Mouse (Mus musculus): ENCODE measurements around the gene Tra2b. TPM values are rescaled to one million over a fixed set of nuclear protein-coding genes. Genes with fewer than 3 reads are reported as not detected.
"Not testable (repeated sequence)": the region's sequence is repeated elsewhere in the genome, so short reads cannot be mapped to it uniquely, and the experiment has no call there.

Tra2b gene
- polyA plus RNA-seq, 1 experiment from 2014 or later, result 411 TPM

GRCm38 (mm10) chr16:22241376-22242238 lies 24.2 kb downstream of the Tra2b start:
- Histone ChIP-seq H3K27ac (no peak overlapping the region), H3K9me3 (no peaks in the 10 kb centered on the region), H3K4me1 (no peaks in the 10 kb centered on the region), H3K4me2 (no peak overlapping the region), H3K36me3 (peaks cover 56% of the 10 kb centered on the region), H3K9ac (no peak overlapping the region), H3K4me3 (no peak overlapping the region), H3K27me3 (no peaks in the 10 kb centered on the region)
- WGBS, result 76% methylated on average over 6 of the region's 6 CpGs
- no peak for ATAC-seq (ENCODE audit: insufficient number of reproducible peaks, insufficient read depth, low FRiP score, low TSS enrichment, low read depth)

- H3K4me1 ChIP-seq, result no peaks in the 10 kb centered on the region
- ATAC-seq (ENCODE audit: insufficient number of reproducible peaks, insufficient read depth, low FRiP score, low TSS enrichment, low read depth), result no peak
- H3K27me3 ChIP-seq, result no peaks in the 10 kb centered on the region
- H3K9me3 ChIP-seq, result no peaks in the 10 kb centered on the region
- no peak overlapping the region for H3K4me2 ChIP-seq
- H3K4me3 ChIP-seq, result no peak overlapping the region
- peaks cover 58% of the 10 kb centered on the region for H3K36me3 ChIP-seq
- H3K9ac ChIP-seq, result no peak overlapping the region
- 91% methylated on average over 5 of the region's 5 CpGs for whole genome bisulfite sequencing
- no peak overlapping the region for H3K27ac ChIP-seq
Observed at GRCm38 (mm10) chr16:22240856-22241255, 24.9 kb downstream of the Tra2b start.

- no peaks in the 10 kb centered on the region for H3K27me3 ChIP-seq
- no peak overlapping the region for H3K27ac ChIP-seq
- H3K9ac ChIP-seq, result no peak overlapping the region
- H3K36me3 ChIP-seq, result peaks cover 52% of the 10 kb centered on the region
- no peak overlapping the region for H3K4me2 ChIP-seq
- no peak overlapping the region for H3K4me3 ChIP-seq
- H3K9me3 ChIP-seq, result no peaks in the 10 kb centered on the region
- no peaks in the 10 kb centered on the region for H3K4me1 ChIP-seq
- WGBS, result 77% methylated on average over 2 of the region's 2 CpGs
- no peak for ATAC-seq (ENCODE audit: insufficient number of reproducible peaks, insufficient read depth, low FRiP score, low TSS enrichment, low read depth)
Observed at GRCm38 (mm10) chr16:22239978-22240377, 25.8 kb downstream of the Tra2b start.

GRCm38 (mm10) chr16:22238928-22239620 lies 26.7 kb downstream of the Tra2b start:
- Histone ChIP-seq H3K4me3 (no peak overlapping the region), H3K9ac (no peak overlapping the region), H3K27me3 (no peaks in the 10 kb centered on the region), H3K4me1 (no peaks in the 10 kb centered on the region), H3K4me2 (no peak overlapping the region), H3K36me3 (peaks cover 43% of the 10 kb centered on the region), H3K9me3 (no peaks in the 10 kb centered on the region), H3K27ac (no peak overlapping the region)
- 68% methylated on average over 4 of the region's 4 CpGs for WGBS
- no peak for ATAC-seq (ENCODE audit: insufficient number of reproducible peaks, insufficient read depth, low FRiP score, low TSS enrichment, low read depth)

GRCm38 (mm10) chr16:22238402-22238801 lies 27.4 kb downstream of the Tra2b start:
- H3K27me3 ChIP-seq; H3K4me1 ChIP-seq; H3K4me3 ChIP-seq; H3K27ac ChIP-seq; H3K9ac ChIP-seq; H3K4me2 ChIP-seq; ATAC-seq (ENCODE audit: insufficient number of reproducible peaks, insufficient read depth, low FRiP score, low TSS enrichment, low read depth); H3K9me3 ChIP-seq: not testable (repeated sequence)
- WGBS, result 76% methylated on average over 4 of the region's 4 CpGs
- H3K36me3 ChIP-seq, result peaks cover 37% of the 10 kb centered on the region

GRCm38 (mm10) chr16:22236814-22237213 lies 29.0 kb downstream of the Tra2b start:
- no peaks in the 10 kb centered on the region for H3K9me3 ChIP-seq
- H3K4me3 ChIP-seq, result no peak overlapping the region
- H3K4me1 ChIP-seq, result no peaks in the 10 kb centered on the region
- H3K36me3 ChIP-seq, result peaks cover 21% of the 10 kb centered on the region
- H3K4me2 ChIP-seq, result no peak overlapping the region
- no peak overlapping the region for H3K27ac ChIP-seq
- H3K9ac ChIP-seq, result no peak overlapping the region
- H3K27me3 ChIP-seq, result no peaks in the 10 kb centered on the region
- WGBS, result 90% methylated on average over 16 of the region's 16 CpGs
- no peak for ATAC-seq (ENCODE audit: insufficient number of reproducible peaks, insufficient read depth, low FRiP score, low TSS enrichment, low read depth)

- WGBS, result 49% methylated on average over 6 of the region's 6 CpGs
- H3K27me3 ChIP-seq, result no peaks in the 10 kb centered on the region
Observed at GRCm38 (mm10) chr16:22234535-22234934, 31.3 kb downstream of the Tra2b start.

GRCm38 (mm10) chr16:22230276-22230675 lies 35.5 kb downstream of the Tra2b start:
- H3K27me3 ChIP-seq; H3K27ac ChIP-seq; H3K4me1 ChIP-seq; H3K9ac ChIP-seq; H3K36me3 ChIP-seq; H3K9me3 ChIP-seq; H3K4me3 ChIP-seq; H3K4me2 ChIP-seq; ATAC-seq (ENCODE audit: insufficient number of reproducible peaks, insufficient read depth, low FRiP score, low TSS enrichment, low read depth): not testable (repeated sequence)
- 86% methylated on average over 16 of the region's 16 CpGs for WGBS

More at GRCm38 (mm10) chr16:22234535-22234934, 31.3 kb downstream of the Tra2b start:
- no peaks in the 10 kb centered on the region for H3K9me3 ChIP-seq
- H3K4me3 ChIP-seq, result no peak overlapping the region
- H3K9ac ChIP-seq, result no peak overlapping the region
- no peak overlapping the region for H3K27ac ChIP-seq
- peaks cover 8% of the 10 kb centered on the region; the same call in 1 of the 2 replicates for H3K36me3 ChIP-seq
- no peaks in the 10 kb centered on the region for H3K4me1 ChIP-seq
- H3K4me2 ChIP-seq, result no peak overlapping the region
- no peak for ATAC-seq (ENCODE audit: insufficient number of reproducible peaks, insufficient read depth, low FRiP score, low TSS enrichment, low read depth)

- H3K27ac ChIP-seq, result no peak overlapping the region
- no peaks in the 10 kb centered on the region for H3K27me3 ChIP-seq
- no peak overlapping the region for H3K4me2 ChIP-seq
- no peaks in the 10 kb centered on the region for H3K9me3 ChIP-seq
- WGBS, result 98% methylated on average over 1 of the region's 1 CpGs
- H3K4me1 ChIP-seq, result no peaks in the 10 kb centered on the region
- ATAC-seq (ENCODE audit: insufficient number of reproducible peaks, insufficient read depth, low FRiP score, low TSS enrichment, low read depth), result no peak
- H3K36me3 ChIP-seq, result no peaks in the 10 kb centered on the region
- H3K9ac ChIP-seq, result no peak overlapping the region
- H3K4me3 ChIP-seq, result no peak overlapping the region
Observed at GRCm38 (mm10) chr16:22203501-22203900, 62.3 kb downstream of the Tra2b start.

- Histone ChIP-seq H3K9me3 (no peaks in the 10 kb centered on the region), H3K9ac (no peak overlapping the region), H3K27me3 (no peaks in the 10 kb centered on the region), H3K4me3 (no peak overlapping the region), H3K36me3 (no peaks in the 10 kb centered on the region), H3K4me1 (no peaks in the 10 kb centered on the region), H3K27ac (no peak overlapping the region), H3K4me2 (no peak overlapping the region)
- 70% methylated on average over 3 of the region's 3 CpGs for WGBS
- ATAC-seq (ENCODE audit: insufficient number of reproducible peaks, insufficient read depth, low FRiP score, low TSS enrichment, low read depth), result no peak
Observed at GRCm38 (mm10) chr16:22201858-22202257, 63.9 kb downstream of the Tra2b start.

- Histone ChIP-seq H3K27me3 (no peaks in the 10 kb centered on the region), H3K4me1 (no peaks in the 10 kb centered on the region), H3K36me3 (no peaks in the 10 kb centered on the region), H3K4me3 (no peak overlapping the region), H3K27ac (no peak overlapping the region), H3K4me2 (no peak overlapping the region), H3K9me3 (no peaks in the 10 kb centered on the region), H3K9ac (no peak overlapping the region)
- no peak for ATAC-seq (ENCODE audit: insufficient number of reproducible peaks, insufficient read depth, low FRiP score, low TSS enrichment, low read depth)
- 54% methylated on average over 1 of the region's 1 CpGs for WGBS
Observed at GRCm38 (mm10) chr16:22200476-22200875, 65.3 kb downstream of the Tra2b start.

Measured in embryonic facial prominence, embryonic 13.5 days (tissue).